Mouse (Mus musculus): ENCODE results near the gene Pvr. TPM values are rescaled to one million over a fixed set of nuclear protein-coding genes. Genes with fewer than 3 reads are reported as not detected.

Gene Pvr
- polyA plus RNA-seq, 1 experiment: 74.9 TPM

DNA sequence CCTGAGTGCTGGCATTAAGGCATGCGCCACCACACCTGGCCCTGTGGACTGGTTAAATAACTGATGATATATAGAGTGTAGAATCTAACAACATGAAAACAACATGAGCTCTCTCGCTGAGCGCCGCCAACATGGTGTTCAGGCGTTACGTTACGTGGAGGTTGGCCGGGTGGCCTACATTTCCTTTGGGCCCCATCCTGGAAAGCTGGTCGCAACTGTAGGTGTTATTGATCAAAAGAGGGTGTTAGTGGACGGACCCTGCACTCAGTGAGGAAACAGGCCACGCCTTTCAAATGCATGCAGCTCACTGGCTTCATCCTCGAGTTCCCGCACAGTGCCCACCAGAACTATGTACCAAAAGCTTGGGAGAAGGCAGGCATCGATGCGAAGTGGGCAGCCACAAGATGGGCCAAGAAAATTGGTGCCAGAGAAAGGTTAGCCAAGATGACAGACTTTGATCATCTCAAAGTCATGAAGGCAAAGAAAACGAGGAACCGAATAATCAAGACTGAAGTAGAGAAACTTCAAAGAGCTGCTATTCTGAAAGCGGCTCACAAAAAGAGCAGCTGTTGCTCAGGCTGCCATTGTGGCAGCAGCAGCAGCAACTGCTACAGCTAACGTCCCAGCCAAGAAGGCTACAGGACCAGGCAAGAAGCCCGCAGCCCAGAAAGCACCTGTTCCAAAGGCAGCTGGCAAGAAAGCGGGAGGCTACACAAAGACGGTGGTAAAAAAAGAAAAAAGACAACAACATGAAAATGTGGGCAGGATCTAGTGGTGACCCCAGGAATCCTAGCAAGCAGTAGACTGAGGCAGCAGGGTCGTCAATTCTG lies 9.1 kb downstream of the Pvr start:
- WGBS: 55% methylated on average over 23 of the region's 23 CpGs
- peak; percentile 62 for DNase-seq
- TF ChIP-seq CTCF (IDR thresholded peaks at IDR 0.05; ENCODE audit: borderline replicate concordance, control insufficient read depth, extremely low read depth, insufficient read depth, low read length, poor library complexity) (peak; percentile 33; the same call in 1 of the 2 replicates), POLR2A (IDR thresholded peaks at IDR 0.05; ENCODE audit: control insufficient read depth, extremely low read depth, insufficient read depth, low read length, poor library complexity) (0 out of 2 replicates have a peak, but pooled peaks have one; percentile 4)
- peaks cover 61% of the 10 kb centered on the region for H3K36me3 ChIP-seq (ENCODE audit: control insufficient read depth, insufficient read depth, low read length)
- no peak overlapping the region for H3K4me3 ChIP-seq (ENCODE audit: control insufficient read depth, insufficient read depth, low read length)
- H3K4me1 ChIP-seq (replicated peaks; ENCODE audit: control insufficient read depth, insufficient read depth, low read length): peaks cover 24% of the 10 kb centered on the region
- peak overlapping the region; percentile 97 for H3K27ac ChIP-seq (ENCODE audit: control insufficient read depth, insufficient read depth, low read length)
- H3K27me3 ChIP-seq (ENCODE audit: control insufficient read depth, insufficient read depth, low read length): no peaks in the 10 kb centered on the region

DNA sequence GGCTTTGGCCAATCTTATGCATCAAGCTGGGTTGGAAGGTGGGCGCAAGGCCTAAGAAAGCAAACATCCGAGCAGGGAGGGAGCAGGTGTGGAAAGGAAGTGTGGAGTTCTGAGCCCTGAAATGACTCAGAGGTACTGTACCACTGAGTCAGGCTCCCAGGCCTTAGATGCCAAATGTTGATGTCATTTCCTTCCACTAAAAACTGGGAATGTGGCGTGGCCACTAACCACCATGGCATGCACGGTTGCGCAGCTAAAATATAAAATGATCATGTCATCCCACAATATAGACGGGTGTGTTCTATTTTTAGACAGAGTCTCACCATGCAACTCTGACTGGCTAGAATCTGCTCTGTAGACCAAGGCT lies 9.7 kb downstream of the Pvr start:
- H3K4me3 ChIP-seq (ENCODE audit: control insufficient read depth, insufficient read depth, low read length): no peak overlapping the region
- H3K27me3 ChIP-seq (ENCODE audit: control insufficient read depth, insufficient read depth, low read length): no peaks in the 10 kb centered on the region
- peak overlapping the region; percentile 97 for H3K27ac ChIP-seq (ENCODE audit: control insufficient read depth, insufficient read depth, low read length)
- peaks cover 24% of the 10 kb centered on the region for H3K4me1 ChIP-seq (replicated peaks; ENCODE audit: control insufficient read depth, insufficient read depth, low read length)
- TF ChIP-seq CTCF (IDR thresholded peaks at IDR 0.05; ENCODE audit: borderline replicate concordance, control insufficient read depth, extremely low read depth, insufficient read depth, low read length, poor library complexity): no peak
- TF ChIP-seq POLR2A (IDR thresholded peaks at IDR 0.05; ENCODE audit: control insufficient read depth, extremely low read depth, insufficient read depth, low read length, poor library complexity): no peak
- no peak for DNase-seq
- 77% methylated on average over 6 of the region's 6 CpGs for WGBS
- H3K36me3 ChIP-seq (ENCODE audit: control insufficient read depth, insufficient read depth, low read length): peaks cover 61% of the 10 kb centered on the region

DNA sequence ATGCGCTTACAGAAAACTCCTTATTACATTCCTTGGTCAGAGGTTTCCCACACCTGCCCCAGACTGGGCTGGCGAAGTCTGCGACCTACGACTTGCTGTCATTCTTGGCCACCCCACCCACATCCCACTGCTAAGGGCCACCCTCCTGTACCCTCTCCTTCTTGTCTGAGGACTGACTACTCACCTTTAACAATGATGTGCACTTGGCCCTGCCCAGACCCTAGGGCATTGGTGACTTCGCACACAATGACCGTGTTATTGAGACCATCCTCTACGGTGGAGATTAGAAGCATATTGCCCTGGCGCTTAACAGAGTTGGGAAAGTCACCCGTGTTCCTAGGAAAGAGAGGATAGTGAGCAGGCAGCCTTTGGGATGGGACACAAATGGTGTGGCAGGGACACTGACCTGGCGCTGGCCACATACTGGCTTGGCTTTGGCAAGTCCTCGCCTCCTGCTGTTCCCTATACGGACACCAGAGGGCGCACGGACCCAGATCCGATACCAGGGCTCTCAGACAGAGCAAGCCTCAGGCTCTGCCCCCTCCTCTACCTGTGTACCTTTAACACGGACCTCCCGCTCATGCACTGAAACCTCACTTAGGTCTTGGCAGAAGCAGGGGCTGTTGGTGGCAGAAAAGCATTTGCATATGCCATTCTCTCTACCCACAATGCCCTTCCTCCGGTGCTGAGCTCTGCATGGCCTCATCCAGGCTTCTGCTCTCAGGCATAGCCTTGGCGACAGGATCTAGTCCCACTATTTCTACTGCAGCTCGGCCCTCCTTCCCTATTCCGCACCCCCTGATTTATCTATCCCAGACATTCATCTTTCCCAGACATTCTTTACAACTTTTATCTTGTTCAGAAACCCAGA lies 10.3 kb downstream of the Pvr start:
- WGBS: 59% methylated on average over 21 of the region's 21 CpGs
- Histone ChIP-seq H3K27ac (ENCODE audit: control insufficient read depth, insufficient read depth, low read length) (peak overlapping the region; percentile 97), H3K4me1 (replicated peaks; ENCODE audit: control insufficient read depth, insufficient read depth, low read length) (peaks cover 22% of the 10 kb centered on the region), H3K36me3 (ENCODE audit: control insufficient read depth, insufficient read depth, low read length) (peaks cover 56% of the 10 kb centered on the region), H3K4me3 (ENCODE audit: control insufficient read depth, insufficient read depth, low read length) (no peak overlapping the region), H3K27me3 (ENCODE audit: control insufficient read depth, insufficient read depth, low read length) (no peaks in the 10 kb centered on the region)
- peak; percentile 88 for DNase-seq
- TF ChIP-seq POLR2A (IDR thresholded peaks at IDR 0.05; ENCODE audit: control insufficient read depth, extremely low read depth, insufficient read depth, low read length, poor library complexity) (no peak), CTCF (IDR thresholded peaks at IDR 0.05; ENCODE audit: borderline replicate concordance, control insufficient read depth, extremely low read depth, insufficient read depth, low read length, poor library complexity) (peak; percentile 92)

DNA sequence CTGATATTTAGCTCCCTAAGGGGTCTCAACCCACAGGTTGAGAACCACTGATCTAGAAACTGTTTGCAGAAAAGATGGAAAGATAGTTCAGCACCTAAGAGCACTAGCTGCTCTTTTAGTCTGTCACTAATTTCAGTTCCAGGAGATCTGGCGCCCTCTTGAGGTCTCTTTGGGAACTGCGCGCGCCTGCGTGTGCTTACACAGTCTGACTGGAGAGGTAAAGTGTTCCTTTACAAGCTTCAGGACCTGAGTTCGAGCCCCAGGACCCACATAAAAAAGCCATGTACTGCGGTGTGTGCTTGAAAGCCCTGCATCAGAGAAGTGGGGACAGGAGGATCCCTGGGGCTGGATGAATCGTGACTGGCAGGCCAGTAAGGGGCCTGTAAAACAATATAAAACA lies 31.1 kb downstream of the Pvr start:
- WGBS: 36% methylated on average over 8 of the region's 8 CpGs
- DNase-seq: peak; percentile 70
- H3K36me3 ChIP-seq (ENCODE audit: control insufficient read depth, insufficient read depth, low read length): no peaks in the 10 kb centered on the region

DNA sequence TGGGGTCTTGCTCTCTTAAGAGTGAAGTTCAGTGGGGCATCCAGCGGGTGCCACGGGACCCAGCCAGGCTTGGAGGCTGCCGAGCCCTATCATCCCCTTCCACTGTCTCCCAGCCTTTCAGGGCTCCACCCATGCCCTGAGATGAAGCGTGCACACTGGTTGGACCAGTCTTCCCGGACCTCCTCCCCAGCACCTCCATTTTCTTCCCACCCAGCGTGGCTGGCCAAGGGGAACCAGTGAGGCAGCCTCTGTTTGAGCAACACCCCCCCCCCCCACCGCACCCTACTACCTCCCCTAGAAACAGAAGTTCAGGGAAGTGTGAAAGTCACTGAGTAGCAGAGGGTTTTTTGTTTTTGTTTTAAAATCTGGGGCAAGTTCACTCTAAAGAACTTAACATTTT lies 33.1 kb downstream of the Pvr start, which contains the start of gene Ceacam19:
Gene Ceacam19, minus strand, starts transcription at position 117 of the 400 bp plus-strand sequence.
- Histone ChIP-seq H3K27ac (ENCODE audit: control insufficient read depth, insufficient read depth, low read length) (no peak within 1 kb of the TSS), H3K4me1 (replicated peaks; ENCODE audit: control insufficient read depth, insufficient read depth, low read length) (no peaks in the 10 kb centered on the region), H3K36me3 (ENCODE audit: control insufficient read depth, insufficient read depth, low read length) (no peaks in the 10 kb centered on the region), H3K4me3 (ENCODE audit: control insufficient read depth, insufficient read depth, low read length) (no peak within 1 kb of the TSS), H3K27me3 (ENCODE audit: control insufficient read depth, insufficient read depth, low read length) (no peaks in the 10 kb centered on the region)
- TF ChIP-seq CTCF (IDR thresholded peaks at IDR 0.05; ENCODE audit: borderline replicate concordance, control insufficient read depth, extremely low read depth, insufficient read depth, low read length, poor library complexity): no peak
- no peak for TF ChIP-seq POLR2A (IDR thresholded peaks at IDR 0.05; ENCODE audit: control insufficient read depth, extremely low read depth, insufficient read depth, low read length, poor library complexity)
- WGBS: 73% methylated on average over 7 of the region's 7 CpGs
- DNase-seq: no peak

More for the DNA sequence above, 31.1 kb downstream of the Pvr start:
- TF ChIP-seq CTCF (IDR thresholded peaks at IDR 0.05; ENCODE audit: borderline replicate concordance, control insufficient read depth, extremely low read depth, insufficient read depth, low read length, poor library complexity) (peak; percentile 74; the same call in 1 of the 2 replicates), POLR2A (IDR thresholded peaks at IDR 0.05; ENCODE audit: control insufficient read depth, extremely low read depth, insufficient read depth, low read length, poor library complexity) (no peak)
- Histone ChIP-seq H3K27ac (ENCODE audit: control insufficient read depth, insufficient read depth, low read length) (no peak overlapping the region), H3K4me1 (replicated peaks; ENCODE audit: control insufficient read depth, insufficient read depth, low read length) (no peaks in the 10 kb centered on the region), H3K4me3 (ENCODE audit: control insufficient read depth, insufficient read depth, low read length) (no peak overlapping the region), H3K27me3 (ENCODE audit: control insufficient read depth, insufficient read depth, low read length) (no peaks in the 10 kb centered on the region)

DNA sequence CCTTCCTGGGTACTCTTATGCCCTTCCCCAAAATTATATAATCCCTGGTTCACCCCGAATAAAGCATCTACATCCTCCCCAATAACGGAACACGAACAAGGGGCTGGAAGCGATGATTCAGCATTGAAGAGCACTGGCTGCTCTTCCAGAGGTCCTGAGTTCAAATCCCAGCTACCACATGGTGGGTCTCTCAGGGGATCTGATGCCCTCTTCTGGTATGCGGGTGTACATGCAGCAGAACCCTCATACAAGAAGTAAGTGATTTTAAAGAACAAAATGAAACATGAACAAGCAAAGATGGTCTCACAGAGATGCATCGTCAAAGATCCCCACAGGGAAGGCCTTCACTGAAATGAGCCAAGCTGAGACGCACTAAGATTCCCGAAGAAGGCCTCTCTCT lies 40.2 kb downstream of the Pvr start:
- WGBS: 83% methylated on average over 8 of the region's 8 CpGs
- H3K27ac ChIP-seq (ENCODE audit: control insufficient read depth, insufficient read depth, low read length): no peak overlapping the region
- H3K27me3 ChIP-seq (ENCODE audit: control insufficient read depth, insufficient read depth, low read length): no peaks in the 10 kb centered on the region
- H3K4me3 ChIP-seq (ENCODE audit: control insufficient read depth, insufficient read depth, low read length): no peak overlapping the region
- H3K4me1 ChIP-seq (replicated peaks; ENCODE audit: control insufficient read depth, insufficient read depth, low read length): peaks cover 8% of the 10 kb centered on the region
- no peak for TF ChIP-seq CTCF (IDR thresholded peaks at IDR 0.05; ENCODE audit: borderline replicate concordance, control insufficient read depth, extremely low read depth, insufficient read depth, low read length, poor library complexity)
- no peak for TF ChIP-seq POLR2A (IDR thresholded peaks at IDR 0.05; ENCODE audit: control insufficient read depth, extremely low read depth, insufficient read depth, low read length, poor library complexity)
- no peaks in the 10 kb centered on the region for H3K36me3 ChIP-seq (ENCODE audit: control insufficient read depth, insufficient read depth, low read length)
- DNase-seq: no peak
